Mouse (Mus musculus): ENCODE results near the gene F2r.

DNA sequence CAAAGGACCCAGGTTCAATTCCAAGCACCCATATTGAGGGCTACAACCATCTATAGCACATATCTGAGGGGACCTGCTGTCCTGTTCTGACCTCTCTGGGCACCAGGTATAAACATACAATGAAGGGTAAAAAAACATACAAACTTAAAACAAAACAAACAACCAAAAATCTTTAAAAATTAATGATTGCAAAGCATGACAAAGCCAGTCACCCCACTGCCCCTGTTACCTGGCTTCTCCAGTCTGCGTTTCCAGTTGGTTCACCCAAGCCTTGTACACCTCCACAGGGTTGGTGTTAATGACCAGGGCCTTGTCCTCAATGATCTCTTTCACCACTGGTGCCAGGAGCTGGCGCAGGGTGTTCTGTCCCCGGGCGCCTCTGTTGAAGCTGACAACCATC, 45.5 kb upstream of the F2r start:
- TF ChIP-seq ZC3H11A (IDR thresholded peaks at IDR 0.05; ENCODE audit: borderline replicate concordance, low read depth, low read length) (no peak), ZNF384 (IDR thresholded peaks at IDR 0.05; ENCODE audit: low read depth, low read length) (no peak)
